Mouse (Mus musculus) megakaryocyte, embryonic 14.5 days (primary cell): ENCODE results near the gene Agrp. TPM values are rescaled to one million over a fixed set of nuclear protein-coding genes. Genes with fewer than 3 reads are reported as not detected.

ENCODE experiments used
- H3K27me3 ChIP-seq: replicated peaks from 2 replicates; pipeline ENCODE3; 2012; ENCODE audit warnings: inconsistent platforms
- H3K36me3 ChIP-seq: replicated peaks from 2 replicates; pipeline ENCODE3; 2012; ENCODE audit warnings: low read length, inconsistent platforms, mixed read lengths
- H3K4me1 ChIP-seq: 2 replicates; pipeline ENCODE4 v1.6.1; 2012; ENCODE audit warnings: inconsistent platforms
- H3K4me3 ChIP-seq: replicated peaks from 2 replicates; pipeline ENCODE3; 2012; ENCODE audit warnings: moderate library complexity, mild to moderate bottlenecking, inconsistent platforms
- H3K9me3 ChIP-seq: 2 replicates; pipeline ENCODE4 v1.6.1; 2012; ENCODE audit warnings: inconsistent platforms
- FLI1 ChIP-seq: IDR thresholded peaks from 2 replicates; pipeline ENCODE4 v1.6.1; 2012; ENCODE audit warnings: low read length, inconsistent platforms, mixed read lengths
- GATA1 ChIP-seq: IDR thresholded peaks from 3 replicates; pipeline ENCODE4 v1.6.1; 2012; ENCODE audit warnings: mixed read lengths, low read length, inconsistent platforms, borderline replicate concordance
- polyA plus RNA-seq: library from polyadenylated mRNA; stranded (reverse); fragments of >175 nt; gene quantifications from 2 replicates; pipeline ENCODE4 v1.2.3, GENCODE M21; 2012; ENCODE audit warnings: low replicate concordance; ENCODE audit not compliant: insufficient read depth

Agrp gene
- polyA plus RNA-seq, 1 experiment: not detected

DNA sequence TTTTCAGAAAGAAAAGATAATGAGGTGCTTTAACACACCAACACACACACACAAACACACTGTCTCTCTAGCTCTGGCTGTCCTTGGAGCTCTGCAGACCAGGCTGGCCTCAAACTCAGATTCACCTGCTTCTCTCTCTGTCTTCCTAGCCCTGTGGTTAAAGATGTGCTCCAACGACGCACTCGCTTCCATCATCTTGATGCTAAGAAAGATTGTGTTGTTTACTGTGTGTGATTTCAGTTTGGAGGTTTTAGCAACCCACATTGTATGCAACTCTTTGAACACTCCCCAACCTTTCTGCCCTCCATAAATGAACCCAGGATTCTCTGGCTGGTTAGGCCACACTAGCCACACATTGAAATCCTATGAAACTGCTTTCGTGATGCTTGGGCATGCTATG is 1.3 kb upstream of the Agrp start:
- TF ChIP-seq FLI1 (no peak), GATA1 (no peak)
- Histone ChIP-seq H3K27me3 (no peaks in the 10 kb centered on the region), H3K4me1 (peaks cover 57% of the 10 kb centered on the region), H3K9me3 (no peaks in the 10 kb centered on the region), H3K4me3 (peak overlapping the region; percentile 84), H3K36me3 (peaks cover 10% of the 10 kb centered on the region)

- Histone ChIP-seq H3K27me3 (no peaks in the 10 kb centered on the region), H3K4me1 (peaks cover 62% of the 10 kb centered on the region), H3K9me3 (no peaks in the 10 kb centered on the region), H3K36me3 (peaks cover 5% of the 10 kb centered on the region), H3K4me3 (peak overlapping the region; percentile 96)
- no peak for TF ChIP-seq FLI1
- TF ChIP-seq GATA1: no peak
Observed at GRCm38 (mm10) chr8:105637601-105638041, 428 bp upstream of the Agrp start.

- TF ChIP-seq FLI1 (no peak), GATA1 (no peak)
Observed at GRCm38 (mm10) chr8:105636018-105636962, 903 bp downstream of the Agrp start, which contains the start of gene Ctcf. Ctcf (plus strand) TSS chr8:105636568.

GRCm38 (mm10) chr8:105635481-105635880 is 1.7 kb downstream of the Agrp start:
- Histone ChIP-seq H3K36me3 (peaks cover 5% of the 10 kb centered on the region), H3K9me3 (no peaks in the 10 kb centered on the region), H3K4me3 (peak overlapping the region; percentile 96), H3K4me1 (peaks cover 48% of the 10 kb centered on the region), H3K27me3 (no peaks in the 10 kb centered on the region)
- TF ChIP-seq FLI1 (no peak), GATA1 (no peak)

More at GRCm38 (mm10) chr8:105636018-105636962, 903 bp downstream of the Agrp start, which contains the start of gene Ctcf:
- peaks cover 5% of the 10 kb centered on the region for H3K36me3 ChIP-seq
- peak within 1 kb of the TSS; percentile 96 for H3K4me3 ChIP-seq
- H3K27me3 ChIP-seq: no peaks in the 10 kb centered on the region
- peaks cover 56% of the 10 kb centered on the region for H3K4me1 ChIP-seq
- H3K9me3 ChIP-seq: no peaks in the 10 kb centered on the region

DNA sequence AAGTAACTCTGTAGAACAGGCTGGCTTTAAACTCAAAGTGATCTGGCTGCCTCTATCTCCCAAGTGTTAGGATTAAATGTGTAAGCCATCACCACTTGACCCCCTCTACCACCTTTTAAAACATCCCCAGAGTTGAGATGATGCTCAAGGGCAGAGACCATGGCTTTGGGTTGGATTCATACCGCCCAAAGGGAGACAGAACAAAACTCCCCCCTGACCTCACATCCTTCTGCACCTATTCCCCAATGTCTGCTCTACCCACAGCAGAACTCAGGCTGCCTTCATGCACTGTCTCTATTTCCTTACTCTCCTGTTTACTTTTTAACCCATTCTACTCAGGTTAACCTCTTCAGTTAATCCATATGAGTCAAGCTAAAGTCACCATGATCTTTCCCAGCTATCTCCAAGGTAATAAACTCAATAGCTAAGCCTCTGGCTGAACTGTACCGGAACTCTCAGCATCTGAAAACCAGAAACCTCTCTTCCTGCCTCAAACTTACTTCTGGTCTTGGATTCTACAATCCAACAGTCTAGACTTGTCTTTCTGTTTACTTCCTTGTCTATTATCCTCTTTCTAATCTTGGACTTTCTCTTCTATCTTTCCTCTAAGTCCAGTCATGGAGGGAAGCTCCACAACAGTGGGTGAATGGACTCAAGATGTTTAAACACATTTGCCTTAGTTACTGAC is 2.3 kb downstream of the Agrp start:
- H3K4me1 ChIP-seq: peaks cover 42% of the 10 kb centered on the region
- H3K4me3 ChIP-seq: peak overlapping the region; percentile 96
- no peaks in the 10 kb centered on the region for H3K27me3 ChIP-seq
- no peaks in the 10 kb centered on the region for H3K9me3 ChIP-seq
- no peak for TF ChIP-seq GATA1
- TF ChIP-seq FLI1: no peak
- H3K36me3 ChIP-seq: peaks cover 5% of the 10 kb centered on the region

GRCm38 (mm10) chr8:105629337-105629736 is 7.9 kb downstream of the Agrp start:
- Histone ChIP-seq H3K9me3 (no peaks in the 10 kb centered on the region), H3K27me3 (no peaks in the 10 kb centered on the region), H3K4me3 (no peak overlapping the region), H3K36me3 (peaks cover 25% of the 10 kb centered on the region), H3K4me1 (peaks cover 17% of the 10 kb centered on the region)
- TF ChIP-seq FLI1 (no peak), GATA1 (no peak)

DNA sequence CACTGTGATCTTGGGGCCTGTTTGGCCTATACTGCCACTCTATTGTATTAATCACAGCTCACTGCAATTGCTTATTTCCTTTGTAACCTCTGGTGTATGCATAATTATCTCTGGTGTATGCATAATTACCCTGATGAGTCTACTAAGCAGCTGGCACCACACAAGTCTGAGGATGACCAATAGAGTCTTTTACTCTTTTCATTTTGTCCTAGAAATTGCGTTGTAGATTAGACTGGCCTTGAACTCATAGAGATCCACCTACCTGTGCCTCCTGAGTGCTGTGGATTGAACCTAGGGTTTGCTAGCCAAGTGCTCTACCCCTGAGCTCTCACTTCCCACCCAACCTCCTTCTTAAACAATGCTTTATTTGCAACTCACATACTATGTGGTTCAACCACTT is 11.1 kb downstream of the Agrp start:
- peaks cover 56% of the 10 kb centered on the region for H3K36me3 ChIP-seq
- TF ChIP-seq FLI1 (no peak), GATA1 (no peak)

GRCm38 (mm10) chr8:105624831-105625230 is 12.4 kb downstream of the Agrp start:
- Histone ChIP-seq H3K4me1 (peaks cover 51% of the 10 kb centered on the region), H3K27me3 (no peaks in the 10 kb centered on the region), H3K4me3 (no peak overlapping the region), H3K9me3 (no peaks in the 10 kb centered on the region), H3K36me3 (peaks cover 68% of the 10 kb centered on the region)
- no peak for TF ChIP-seq GATA1
- TF ChIP-seq FLI1: no peak

More for the DNA sequence above, 11.1 kb downstream of the Agrp start:
- no peaks in the 10 kb centered on the region for H3K27me3 ChIP-seq
- no peaks in the 10 kb centered on the region for H3K9me3 ChIP-seq
- H3K4me1 ChIP-seq: peaks cover 39% of the 10 kb centered on the region
- H3K4me3 ChIP-seq: no peak overlapping the region

GRCm38 (mm10) chr8:105624401-105624800 is 12.8 kb downstream of the Agrp start:
- Histone ChIP-seq H3K4me3 (no peak overlapping the region), H3K4me1 (peaks cover 53% of the 10 kb centered on the region)

DNA sequence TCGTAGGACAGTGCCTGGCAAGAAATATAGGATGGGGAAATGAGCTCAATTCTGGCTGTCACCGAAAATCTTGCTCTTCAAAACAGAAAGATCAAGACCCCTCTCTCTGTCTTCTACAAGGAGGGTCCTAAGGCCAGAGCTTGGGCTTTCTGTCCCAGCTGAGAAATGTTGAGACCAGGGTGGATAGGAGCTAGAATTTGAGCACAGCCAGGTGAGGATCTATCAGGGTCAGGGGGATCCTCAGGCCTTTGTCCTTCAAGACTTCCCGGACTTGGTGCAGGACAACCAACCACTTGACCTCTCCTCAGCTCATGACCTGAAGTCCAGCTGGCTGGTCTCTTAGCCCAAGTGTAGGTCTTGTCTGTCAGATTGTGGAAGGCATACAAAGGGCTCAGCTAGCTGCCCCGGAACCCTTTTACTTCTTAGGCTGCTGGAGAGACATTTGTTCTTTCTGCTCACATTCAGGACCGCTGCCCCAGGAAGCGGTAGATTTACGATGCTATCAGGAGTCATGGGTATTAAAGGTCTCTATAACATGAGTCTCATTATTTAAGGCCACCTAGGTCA is 13.4 kb downstream of the Agrp start:
- no peak for TF ChIP-seq FLI1
- no peak for TF ChIP-seq GATA1
- Histone ChIP-seq H3K4me1 (peaks cover 57% of the 10 kb centered on the region), H3K4me3 (no peak overlapping the region), H3K27me3 (no peaks in the 10 kb centered on the region), H3K36me3 (peaks cover 79% of the 10 kb centered on the region), H3K9me3 (no peaks in the 10 kb centered on the region)

More at GRCm38 (mm10) chr8:105624401-105624800, 12.8 kb downstream of the Agrp start:
- Histone ChIP-seq H3K9me3 (no peaks in the 10 kb centered on the region), H3K27me3 (no peaks in the 10 kb centered on the region), H3K36me3 (peaks cover 73% of the 10 kb centered on the region)
- TF ChIP-seq FLI1 (no peak), GATA1 (no peak)
